Mouse (Mus musculus) CD8-positive naive resting alpha-beta T cell, adult 2 months (primary cell): ENCODE results near the gene Ak5.
"Not testable (repeated sequence)": the region's sequence is repeated elsewhere in the genome, so short reads cannot be mapped to it uniquely, and the experiment has no call there.

Source experiments
- DNase-seq, 2 experiments: peaks; one replicate each; pipeline ENCODE4 v3.0.0; 2022; ENCODE audit warnings: low read depth in 2 of 2, low spot score in 2 of 2

The Ak5 gene

DNA sequence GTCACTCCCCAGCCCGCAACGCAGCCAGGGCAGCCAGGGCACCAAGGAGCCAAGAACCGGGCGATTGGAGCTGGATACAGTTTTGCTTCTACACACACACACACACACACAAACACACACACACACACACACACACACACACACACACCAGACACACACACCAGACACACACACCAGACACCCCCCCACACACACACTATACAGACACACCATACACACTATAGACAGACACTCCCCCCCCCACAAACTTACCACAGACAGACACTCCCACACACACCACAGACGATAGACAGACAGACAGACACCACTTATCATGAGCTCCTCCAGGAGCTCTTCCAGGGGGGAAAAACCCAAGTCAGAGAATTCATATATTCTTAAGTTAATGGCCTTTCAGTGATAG is at the start of gene Ak5:
Gene Ak5 (minus strand): TSS at position 122 of the 400 bp plus-strand sequence.
- DNase-seq, result no peak

DNA sequence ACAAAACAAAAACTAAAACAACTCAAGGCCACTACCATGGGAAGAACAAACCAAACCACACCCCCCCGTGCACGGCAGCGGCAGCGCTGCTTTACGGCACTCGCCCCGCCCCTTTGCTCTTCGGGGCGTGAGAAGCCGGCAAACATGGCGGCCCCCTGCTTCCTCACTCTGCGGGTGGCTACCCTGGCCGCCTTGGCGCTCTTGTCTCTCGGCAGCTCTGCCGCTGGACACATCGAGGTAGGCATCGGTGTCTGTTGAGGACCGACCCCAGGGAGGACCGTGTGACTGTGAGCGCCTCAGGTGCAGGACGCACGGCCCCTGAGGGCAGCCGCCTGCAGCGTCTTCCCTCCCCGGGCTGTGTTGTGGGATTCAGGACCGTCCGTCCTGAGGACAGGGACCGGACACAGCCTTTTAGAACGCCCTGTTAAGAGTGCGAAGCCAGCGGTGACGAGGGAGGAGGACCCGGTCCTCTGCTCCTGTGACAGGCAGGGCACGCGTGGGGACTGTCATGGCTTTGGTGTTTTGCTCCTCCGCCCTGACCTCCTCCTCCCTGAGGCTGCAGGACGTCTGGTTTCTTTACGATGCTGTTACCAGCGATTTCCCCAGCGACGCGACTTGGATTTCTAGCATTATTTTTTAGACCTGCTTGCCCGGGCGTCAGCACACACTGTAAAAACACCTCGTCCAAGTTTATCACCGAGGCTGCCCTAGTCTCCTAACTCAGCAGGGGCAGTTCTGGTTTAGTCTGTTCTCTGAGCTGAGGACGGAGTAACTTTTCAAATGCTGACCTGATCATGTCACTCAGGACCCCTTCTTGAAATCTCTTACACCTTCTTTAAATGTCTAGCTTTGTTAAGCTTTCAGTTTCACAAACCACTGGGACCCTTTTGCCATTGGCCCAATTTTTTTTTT is 46.1 kb upstream of the Ak5 start, which contains the start of gene Pigk:
Gene Pigk (plus strand): TSS at position 110 of the 912 bp plus-strand sequence.
- peak; percentile 86 to 95 for DNase-seq

DNA sequence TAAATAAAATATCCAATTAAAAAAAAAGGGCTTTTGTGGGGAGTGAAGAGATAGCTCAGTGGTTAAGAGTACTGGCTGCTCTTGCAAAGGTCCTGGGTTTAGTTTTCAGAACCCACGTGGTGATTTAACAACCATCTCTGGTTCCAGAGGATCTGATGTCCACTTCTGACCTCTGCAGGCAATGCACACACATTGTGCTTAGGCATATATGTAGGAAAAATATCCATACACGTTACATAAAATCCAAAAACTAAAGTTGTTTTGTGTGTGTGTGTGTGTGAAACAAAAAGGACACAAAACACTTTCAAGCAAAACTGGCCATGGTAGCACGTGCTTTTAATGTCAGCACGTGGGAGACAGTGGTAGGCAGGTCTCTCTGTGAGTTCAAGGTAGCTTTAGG is 44.8 kb upstream of the Ak5 start:
- DNase-seq, result no peak

DNA sequence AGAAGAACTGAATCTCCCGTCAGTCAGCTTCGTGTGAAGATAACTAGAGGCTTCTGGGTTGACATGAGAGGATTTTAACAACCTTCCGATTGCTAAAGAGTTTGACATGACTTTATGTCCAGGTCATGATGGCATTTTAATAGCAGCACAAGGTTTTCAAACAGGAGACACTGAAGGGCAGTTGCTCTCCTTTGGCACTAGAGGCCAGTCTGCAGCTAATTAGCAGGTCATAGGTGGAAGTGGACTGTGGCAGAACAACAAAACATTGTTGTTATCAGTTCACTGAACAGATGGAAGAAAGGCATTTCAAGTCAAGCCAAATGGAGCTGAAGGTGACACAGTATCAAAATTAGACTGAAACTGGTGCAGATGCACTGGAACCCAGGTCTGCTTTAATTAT is 41.8 kb upstream of the Ak5 start:
- no peak for DNase-seq

DNA sequence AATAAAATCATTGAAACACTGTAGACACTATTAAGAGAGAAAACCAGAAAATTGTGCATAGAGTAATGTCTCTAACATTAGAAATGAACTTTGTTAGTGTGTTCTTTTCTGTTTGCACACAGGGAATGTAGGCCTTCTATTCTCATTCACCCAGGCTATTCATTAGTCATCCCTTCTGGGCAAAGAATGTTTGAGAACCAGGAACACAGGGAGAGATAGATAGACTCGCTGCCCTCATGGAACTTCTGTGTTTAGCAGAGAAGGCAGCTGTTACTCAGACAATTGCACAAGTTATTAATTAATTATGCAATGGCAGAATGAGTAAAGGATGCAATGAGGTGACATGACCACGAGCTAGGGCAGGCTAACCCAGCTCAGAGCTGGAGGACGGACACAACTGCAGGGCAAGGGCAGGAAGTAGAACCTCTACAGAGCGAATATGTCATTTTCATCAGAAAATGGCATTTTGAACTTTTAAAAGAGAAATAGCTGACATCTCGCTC is 39.2 kb upstream of the Ak5 start:
- no peak for DNase-seq

DNA sequence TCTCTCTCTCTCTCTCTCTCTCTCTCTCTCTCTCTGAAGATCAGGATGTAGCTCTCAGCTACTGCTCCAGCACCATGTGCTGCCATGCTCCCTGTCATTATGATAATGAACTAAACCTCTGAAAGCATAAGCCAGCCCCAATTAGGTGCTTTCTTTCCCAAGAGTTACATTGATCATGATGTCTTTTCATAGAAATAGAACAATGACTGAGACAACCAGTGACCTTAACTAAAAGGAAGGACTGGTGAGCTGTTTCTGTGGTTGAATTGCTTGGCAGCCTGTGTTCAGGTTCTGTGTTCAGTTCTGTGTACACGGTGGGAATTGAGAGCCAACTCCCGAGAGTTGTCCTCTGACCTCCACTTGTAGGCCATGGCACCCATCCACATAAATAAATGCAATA is 38.7 kb upstream of the Ak5 start:
- no peak for DNase-seq

DNA sequence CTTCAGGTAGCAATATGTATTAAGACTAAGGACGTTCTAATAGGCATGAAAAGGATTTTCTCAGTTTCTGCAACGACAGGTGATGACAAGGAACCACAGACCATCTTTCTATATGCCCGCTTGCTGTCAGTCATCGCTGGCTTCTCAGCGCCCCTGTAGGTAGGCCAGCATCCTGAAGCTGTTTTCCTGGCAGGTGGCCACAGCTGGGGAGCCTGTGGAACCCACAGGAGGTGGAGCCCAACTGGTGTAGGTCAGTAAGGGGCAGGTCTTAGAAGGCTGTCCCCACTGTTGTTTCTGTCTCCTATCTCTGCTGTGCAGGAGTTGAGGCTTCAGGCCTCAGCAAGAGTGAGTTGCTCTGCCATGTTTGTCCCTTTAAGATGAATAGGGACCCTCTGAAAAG is 37.7 kb upstream of the Ak5 start:
- DNase-seq, result no peak

DNA sequence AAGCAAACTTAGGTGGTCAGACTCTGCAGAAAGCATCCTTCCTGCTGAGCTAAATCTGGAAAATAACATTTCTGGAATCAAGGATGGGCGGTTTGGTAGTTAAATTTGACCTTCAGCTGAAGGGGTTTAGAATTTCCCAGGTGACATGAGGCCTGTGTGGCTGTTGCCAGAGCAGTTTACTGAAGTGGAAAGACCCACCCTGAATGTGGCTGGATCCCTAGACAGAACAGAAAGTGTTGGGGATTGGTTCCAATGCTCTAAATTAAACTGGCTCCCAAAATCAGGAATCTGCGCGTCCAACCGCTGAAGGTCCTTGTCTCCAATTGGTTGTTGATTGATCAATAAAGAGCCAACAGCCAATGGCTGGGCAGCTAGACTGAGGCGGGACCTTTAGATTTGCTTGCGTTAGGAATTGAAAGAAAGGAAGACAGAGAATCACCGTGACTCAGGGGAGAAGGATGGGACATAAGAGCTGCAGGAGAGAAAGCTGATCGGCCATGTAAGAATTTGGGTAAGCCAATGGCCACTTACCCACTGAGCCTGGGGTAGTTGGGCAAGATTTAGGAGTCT is 34.2 kb upstream of the Ak5 start:
- DNase-seq, result no peak

DNA sequence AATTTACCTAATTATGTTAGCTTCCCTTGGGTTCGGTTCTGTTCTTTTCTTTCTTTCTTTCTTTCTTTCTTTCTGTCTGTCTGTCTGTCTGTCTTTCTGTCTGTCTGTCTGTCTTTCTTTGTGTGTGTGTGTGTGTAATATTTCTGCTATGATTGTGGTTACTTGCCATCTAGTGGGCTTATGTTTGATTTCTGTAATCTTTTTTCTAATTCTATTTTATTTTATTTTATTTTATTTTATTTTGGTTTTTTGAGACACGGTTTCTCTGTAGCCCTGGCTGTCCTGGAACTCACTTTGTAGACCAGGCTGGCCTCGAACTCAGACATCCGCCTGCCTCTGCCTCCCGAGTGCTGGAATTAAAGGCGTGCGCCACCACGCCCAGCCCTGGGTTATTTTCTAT is 33.4 kb upstream of the Ak5 start:
- DNase-seq, result not testable (repeated sequence)

DNA sequence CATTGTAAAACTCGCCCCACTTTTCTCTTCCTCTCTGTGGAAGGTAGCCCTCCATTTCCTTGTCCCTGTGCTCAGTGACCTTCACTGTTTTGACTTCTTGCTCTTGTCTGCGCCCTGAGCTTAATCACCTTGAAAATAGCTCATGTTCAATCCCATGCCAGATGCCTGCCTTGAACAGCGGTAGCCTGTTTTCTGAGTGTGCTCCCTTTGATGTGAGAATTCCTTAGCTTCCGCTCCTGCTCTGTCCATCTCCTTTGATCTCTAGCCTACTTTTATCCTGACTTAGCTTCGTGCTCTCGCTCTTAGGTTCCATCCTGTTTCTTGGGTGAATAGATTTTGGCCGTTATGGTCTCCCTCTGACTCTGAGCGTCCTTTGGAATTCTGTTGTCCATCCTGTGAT is 31.1 kb upstream of the Ak5 start:
- DNase-seq, result no peak

DNA sequence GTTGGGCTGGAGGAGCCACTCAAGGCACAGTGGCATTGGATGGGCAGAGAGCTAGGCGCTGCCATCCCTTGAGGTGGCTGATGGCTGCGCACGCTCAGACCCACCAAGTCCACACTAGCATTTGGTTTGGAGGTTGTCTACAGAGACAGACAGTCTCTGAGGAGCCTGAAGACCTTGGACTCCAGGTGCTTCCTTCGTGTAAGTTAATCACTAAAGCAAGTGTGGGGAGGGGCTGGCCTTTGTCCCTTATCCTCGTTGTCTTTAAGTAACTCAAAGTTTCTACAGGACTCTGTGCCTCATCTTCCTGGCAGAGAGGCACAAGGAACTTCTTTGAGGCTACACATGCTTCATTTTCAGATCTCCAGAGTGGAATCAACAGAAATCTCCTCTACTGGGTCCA is 29.9 kb upstream of the Ak5 start:
- DNase-seq, result no peak

DNA sequence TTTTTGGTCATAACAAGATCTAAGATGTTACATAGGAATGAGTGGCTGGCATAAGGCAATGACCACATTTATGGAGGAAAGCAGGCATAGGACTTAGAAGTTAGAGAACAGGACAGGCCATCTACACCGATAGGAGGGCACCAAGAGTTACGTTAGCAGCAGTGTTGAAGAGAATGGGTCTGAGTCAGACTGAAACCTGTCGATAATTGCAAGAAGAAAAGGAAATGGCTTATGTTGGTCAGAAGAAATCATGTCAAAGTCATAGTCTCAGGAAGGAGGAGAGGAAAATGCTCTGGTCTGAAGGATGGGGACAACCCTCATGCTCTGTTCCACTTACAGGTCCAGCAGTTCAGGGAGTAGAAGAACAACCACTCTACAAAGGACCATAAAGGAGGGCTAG is 26.8 kb upstream of the Ak5 start:
- no peak for DNase-seq

DNA sequence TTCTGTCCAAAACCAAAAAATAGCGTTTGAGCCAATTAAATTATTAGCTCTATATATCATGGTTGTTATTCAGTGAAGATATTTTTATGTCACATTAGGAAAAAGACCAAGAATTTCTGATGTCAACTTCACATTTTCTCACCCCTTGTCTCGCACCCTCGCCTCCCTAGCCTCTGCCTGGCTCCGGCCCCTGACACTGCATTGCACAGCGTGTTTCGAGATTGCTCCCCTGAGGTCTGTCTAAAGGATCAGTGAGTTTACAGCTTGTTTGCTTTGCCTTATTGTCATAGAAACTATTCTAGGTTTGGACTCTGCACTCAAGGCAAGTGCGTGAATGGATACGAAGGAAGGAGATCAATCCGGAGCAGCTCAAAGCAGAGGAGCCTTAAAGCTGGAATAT is 20.9 kb upstream of the Ak5 start:
- no peak for DNase-seq

DNA sequence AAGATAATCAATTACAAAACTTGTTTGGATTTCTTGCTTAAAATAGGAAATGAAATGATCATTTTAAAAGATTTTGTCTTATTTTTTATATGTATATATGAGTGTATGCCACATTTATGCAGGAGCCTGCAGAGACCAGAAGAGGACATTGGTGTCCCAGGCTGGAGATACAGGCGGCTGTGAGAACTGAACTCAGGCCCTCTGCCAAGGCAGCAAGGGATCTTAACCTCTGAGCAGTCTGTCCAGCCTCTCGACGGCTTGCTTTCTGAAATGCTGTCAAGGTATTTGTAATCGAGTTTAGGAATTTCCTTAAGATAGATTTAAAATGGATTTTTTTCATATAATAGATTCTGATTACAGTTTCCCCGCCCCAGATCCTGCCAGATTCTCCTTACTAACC is 20.4 kb upstream of the Ak5 start:
- no peak for DNase-seq

DNA sequence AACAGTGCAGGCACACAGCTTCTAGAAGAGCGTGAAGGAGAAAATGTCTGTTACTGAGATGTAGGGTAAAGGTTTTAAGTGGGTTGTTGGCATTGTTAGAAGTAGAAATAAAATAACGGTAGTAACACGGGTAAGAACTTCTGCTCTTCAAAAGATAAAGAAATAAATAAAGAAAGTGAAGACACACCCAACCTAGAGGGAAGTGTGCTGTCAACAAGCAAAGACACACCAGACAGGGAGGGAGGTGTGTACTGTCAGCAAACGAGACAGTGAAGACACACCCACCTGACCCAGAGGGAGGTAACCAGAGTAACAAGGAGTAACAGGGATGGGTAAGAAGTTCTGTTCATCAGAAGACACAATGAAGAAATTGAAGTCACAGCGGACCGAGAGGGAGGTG is 6.5 kb upstream of the Ak5 start:
- no peak for DNase-seq

DNA sequence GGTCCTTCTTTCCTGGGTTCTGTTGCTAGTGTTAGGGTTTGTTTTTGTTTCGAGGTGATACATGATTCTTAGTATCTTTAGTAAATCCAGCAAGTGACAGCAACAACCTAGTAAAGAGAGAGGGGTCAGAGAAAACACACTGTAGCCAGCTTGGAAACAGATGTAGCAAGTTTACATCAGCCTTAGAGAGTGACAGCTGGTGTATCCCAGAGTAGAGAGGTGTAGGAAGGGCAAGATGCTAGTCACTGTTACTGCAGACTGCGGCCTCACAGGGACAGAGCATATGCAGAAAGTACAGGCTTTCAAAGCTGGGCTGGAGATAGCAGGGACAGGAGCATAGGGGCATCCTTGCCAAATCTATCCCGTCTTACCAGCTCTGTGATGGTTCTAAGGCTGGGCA is 1.6 kb upstream of the Ak5 start:
- no peak for DNase-seq

DNA sequence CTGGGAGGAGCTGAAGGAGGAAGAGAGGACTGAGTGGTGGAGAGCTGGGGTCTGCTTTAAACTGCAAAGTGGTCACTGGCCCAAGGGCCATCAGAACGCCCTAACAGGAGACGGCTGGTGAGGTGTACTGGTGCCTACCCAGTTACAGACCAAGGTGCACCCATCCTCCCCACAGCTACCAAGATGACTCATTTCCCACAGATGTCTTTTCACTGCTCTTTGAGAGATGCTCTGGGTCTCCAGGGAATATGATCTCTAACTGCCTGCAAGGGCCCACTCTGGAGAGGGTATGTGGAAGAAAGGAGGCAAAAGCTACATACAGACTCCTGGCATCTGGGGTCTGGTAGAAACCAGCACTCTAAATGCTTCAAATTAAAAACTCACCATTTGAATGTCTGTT is 633 bp upstream of the Ak5 start:
- DNase-seq, result no peak

DNA sequence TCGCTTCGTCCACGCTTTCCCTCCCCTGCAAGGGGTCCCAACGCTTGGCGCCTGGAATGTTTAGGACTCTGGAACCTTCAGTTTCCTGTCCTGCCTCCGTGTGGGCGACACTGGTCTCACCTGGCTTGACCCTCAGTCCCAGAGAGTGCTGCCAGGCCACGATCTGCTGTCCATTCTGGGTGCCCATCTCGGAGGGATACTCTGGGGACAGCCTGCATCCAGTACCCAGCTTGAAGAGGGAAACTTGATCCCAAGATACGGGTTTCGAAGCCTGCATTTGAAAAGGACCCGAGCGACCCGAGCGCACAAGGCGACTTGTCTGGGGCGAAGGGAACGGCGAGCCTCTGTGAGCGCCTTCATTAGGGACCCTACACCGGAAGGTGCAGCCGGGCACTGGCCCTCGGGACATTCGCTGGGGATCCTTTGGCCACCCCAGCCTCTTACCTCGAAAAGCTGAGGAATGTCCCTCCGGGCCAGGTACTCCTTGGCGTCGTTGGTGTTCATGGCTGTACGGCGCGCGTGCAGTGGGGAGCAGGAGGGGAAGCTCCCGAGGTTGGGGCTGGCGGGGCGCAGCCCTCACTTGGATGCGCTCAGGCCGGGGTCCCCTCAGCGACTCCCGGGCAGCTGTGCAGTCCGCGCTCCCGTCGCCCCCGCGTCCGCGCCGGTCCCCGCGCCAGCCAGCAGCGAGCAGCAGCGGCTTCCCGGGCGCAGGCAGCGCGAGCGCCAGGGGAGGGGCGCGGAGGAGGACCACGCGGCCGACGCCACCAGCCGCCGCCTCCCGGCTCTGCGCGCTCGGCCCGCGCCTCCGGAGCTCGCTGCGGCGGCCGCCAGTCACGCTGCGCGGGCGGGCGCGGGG is 576 bp downstream of the Ak5 start:
- DNase-seq, result no peak

DNA sequence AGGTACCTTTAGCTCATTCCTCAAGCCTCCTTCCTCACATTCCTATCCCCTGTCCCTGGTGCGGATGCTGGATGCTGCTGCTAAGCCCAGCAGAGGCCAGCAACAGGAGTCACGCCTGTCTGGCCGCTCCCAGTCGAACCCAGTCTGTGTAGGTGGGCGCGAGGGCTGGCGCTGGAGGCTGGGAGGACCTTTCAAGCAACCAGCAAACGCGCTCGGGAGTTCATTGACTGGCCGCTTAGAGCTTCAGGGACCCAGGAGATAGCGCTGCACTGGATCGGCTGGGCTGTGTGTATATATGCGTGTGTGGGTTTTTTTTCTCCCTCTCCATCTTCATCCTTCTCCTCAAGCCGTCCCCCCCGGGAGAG is 1.2 kb downstream of the Ak5 start:
- no peak for DNase-seq

DNA sequence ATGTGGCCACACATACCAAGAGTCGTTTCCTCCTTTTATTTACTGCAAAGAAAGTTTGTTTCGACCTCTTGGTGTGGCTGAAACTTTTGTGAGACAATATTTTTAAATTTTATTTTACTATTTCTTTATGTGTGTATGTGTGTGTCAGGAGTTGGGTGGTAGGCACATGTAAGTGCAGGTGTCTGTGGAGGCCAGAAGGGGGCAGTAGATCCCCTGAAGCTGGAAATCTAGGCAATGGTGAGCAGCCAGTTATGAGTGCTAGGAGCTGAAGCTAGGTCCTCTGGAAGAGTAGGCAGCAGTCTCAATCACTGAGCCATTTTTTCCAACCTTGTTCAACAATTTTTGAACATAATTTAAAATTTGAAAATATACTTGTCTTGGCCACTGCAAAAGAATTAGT is 9.6 kb downstream of the Ak5 start:
- no peak for DNase-seq

DNA sequence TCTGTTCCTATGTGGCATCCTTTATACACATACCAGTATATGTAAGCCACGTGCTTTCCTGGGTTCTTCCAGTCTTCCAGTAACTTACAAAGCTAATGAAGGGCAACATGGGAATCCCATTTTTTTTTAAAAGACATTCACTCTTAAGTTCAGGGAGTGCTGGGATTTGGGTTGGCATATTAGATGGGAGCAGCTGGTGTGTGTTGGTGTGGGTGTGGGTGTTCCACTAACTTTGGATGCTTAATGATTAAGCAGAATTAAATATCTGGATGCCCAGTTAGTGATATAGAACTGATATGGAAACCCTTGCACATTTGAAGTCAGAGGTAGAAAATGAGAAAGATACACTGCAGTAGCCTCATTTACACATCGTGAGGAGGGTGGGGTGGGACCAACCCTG is 16.2 kb downstream of the Ak5 start:
- DNase-seq, result no peak

DNA sequence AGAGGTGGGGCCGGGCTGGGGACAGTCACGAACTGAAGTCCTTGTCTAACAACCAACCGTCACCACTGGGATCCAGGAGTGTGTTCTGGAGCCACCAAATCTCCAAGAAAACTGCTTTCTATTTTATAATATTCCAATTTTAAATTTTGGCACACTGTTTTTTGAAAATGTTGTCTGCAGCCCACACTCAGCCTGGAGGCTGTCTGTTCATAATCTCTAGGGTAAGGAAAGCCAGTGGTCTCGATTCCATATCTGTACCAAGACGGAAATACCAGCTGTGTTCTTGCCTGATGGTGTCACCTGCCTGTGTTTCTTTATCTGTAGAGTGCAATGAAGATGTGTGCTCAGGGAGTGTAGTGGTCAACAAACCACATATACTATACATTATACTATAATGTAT is 23.6 kb downstream of the Ak5 start:
- no peak for DNase-seq
